ENCODE assay signal across 28 mouse cellular contexts in the genomic region with DNA sequence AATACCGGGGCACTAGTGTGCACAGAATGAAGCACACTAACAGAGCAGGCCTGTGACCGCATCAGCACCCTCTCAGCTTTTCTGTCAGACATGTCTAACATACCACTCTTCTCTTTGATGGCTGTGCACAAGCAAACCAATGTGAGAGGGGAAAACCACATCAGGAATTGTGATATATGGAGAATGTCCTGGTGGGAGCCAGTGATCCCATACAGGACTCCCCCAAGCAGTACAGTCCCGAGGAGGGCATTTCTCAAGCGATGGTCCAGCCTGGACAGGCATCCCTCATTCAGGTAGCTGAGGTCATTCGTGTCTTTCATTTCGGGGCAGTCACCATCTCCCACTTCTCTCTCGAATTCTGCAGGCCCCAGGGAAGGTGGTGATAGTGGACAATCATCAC.
"Had no signal": no experiment of that assay in that cellular context is flagged by ENCODE, and none has a peak within 500 bp of the region (broad histone marks: within the 10 kb centered on the region; RNA-seq: fewer than 3 reads in every experiment).

No protein-coding gene starts in this region.

- DNase-seq: cerebellum, adult 2 months; cerebellum, adult 8-10 months; cerebellum, adult 9-10 months; cerebellum, adult 9-11 months; cerebellum, postnatal 10 days; cerebellum, postnatal 14 days; cerebellum, postnatal 25 days; cerebellum, postnatal 36 days; embryo, embryonic 11 days; forebrain, postnatal 0 days; gastrocnemius, adult 2 months; gastrocnemius, postnatal 10 days; gastrocnemius, postnatal 14 days; gastrocnemius, postnatal 25 days; gastrocnemius, postnatal 36 days; heart, adult 18-20 months; heart, adult 2 months had no signal

- ATAC-seq: forebrain, embryonic 13.5 days; forebrain, embryonic 14.5 days; forebrain, embryonic 15.5 days; forebrain, embryonic 16.5 days; forebrain, postnatal 0 days had no signal

- H3K27ac ChIP-seq: embryonic facial prominence, embryonic 10.5 days; embryonic facial prominence, embryonic 12.5 days; embryonic facial prominence, embryonic 13.5 days; embryonic facial prominence, embryonic 15.5 days; forebrain, embryonic 10.5 days; forebrain, embryonic 12.5 days; forebrain, embryonic 13.5 days; forebrain, embryonic 15.5 days; gastrocnemius, adult 2 months; heart, adult 2 months had no signal

- H3K36me3 ChIP-seq: forebrain, embryonic 12.5 days; forebrain, embryonic 15.5 days had no signal

- H3K9me3 ChIP-seq: embryonic facial prominence, embryonic 10.5 days; embryonic facial prominence, embryonic 12.5 days; embryonic facial prominence, embryonic 13.5 days; embryonic facial prominence, embryonic 15.5 days; forebrain, embryonic 10.5 days; forebrain, embryonic 12.5 days; forebrain, embryonic 13.5 days; forebrain, embryonic 15.5 days had no signal

- H3K4me1 ChIP-seq: embryonic facial prominence, embryonic 10.5 days; embryonic facial prominence, embryonic 12.5 days; embryonic facial prominence, embryonic 15.5 days; forebrain, embryonic 10.5 days; forebrain, embryonic 12.5 days; forebrain, embryonic 13.5 days; forebrain, embryonic 15.5 days had no signal

- H3K4me3 ChIP-seq: embryonic facial prominence, embryonic 10.5 days; embryonic facial prominence, embryonic 12.5 days; embryonic facial prominence, embryonic 13.5 days; embryonic facial prominence, embryonic 15.5 days; erythroblast, embryonic 14.5 days; forebrain, embryonic 10.5 days; forebrain, embryonic 12.5 days; forebrain, embryonic 13.5 days; forebrain, embryonic 15.5 days; gastrocnemius, adult 2 months; heart, adult 2 months had no signal

- H3K4me2 ChIP-seq: embryonic facial prominence, embryonic 12.5 days; embryonic facial prominence, embryonic 13.5 days; embryonic facial prominence, embryonic 15.5 days; forebrain, embryonic 12.5 days; forebrain, embryonic 13.5 days; forebrain, embryonic 15.5 days had no signal

- H3K27me3 ChIP-seq: embryonic facial prominence, embryonic 12.5 days; embryonic facial prominence, embryonic 13.5 days; embryonic facial prominence, embryonic 15.5 days; forebrain, embryonic 12.5 days; forebrain, embryonic 13.5 days; forebrain, embryonic 15.5 days had no signal

- H3K9ac ChIP-seq: embryonic facial prominence, embryonic 12.5 days; embryonic facial prominence, embryonic 13.5 days; embryonic facial prominence, embryonic 15.5 days; forebrain, embryonic 12.5 days; forebrain, embryonic 13.5 days; forebrain, embryonic 15.5 days; forebrain, postnatal 0 days had no signal
